Mouse (Mus musculus) midbrain, embryonic 10.5 days (tissue): ENCODE measurements around the gene Lyst. TPM values are rescaled to one million over a fixed set of nuclear protein-coding genes. Genes with fewer than 3 reads are reported as not detected.

Experiments used
- DNase-seq: peaks from one replicate; pipeline ENCODE4 v3.0.0-alpha.2; 2017; ENCODE audit warnings: low spot score
- H3K27ac ChIP-seq: fragments of 300-500 bp; sonication (generic); replicated peaks from 2 replicates; pipeline ENCODE4 v1.5.1; 2016; ENCODE audit warnings: mild to moderate bottlenecking
- H3K27me3 ChIP-seq: fragments of 300-500 bp; sonication (generic); 2 replicates; pipeline ENCODE4 v1.6.1; 2016; ENCODE audit warnings: low read depth, mild to moderate bottlenecking; ENCODE audit not compliant: poor library complexity, severe bottlenecking
- H3K36me3 ChIP-seq: fragments of 300-500 bp; sonication (generic); 2 replicates; pipeline ENCODE4 v1.6.1; 2016; ENCODE audit warnings: mild to moderate bottlenecking, moderate library complexity
- H3K4me1 ChIP-seq: fragments of 300-500 bp; sonication (generic); 2 replicates; pipeline ENCODE4 v1.6.1; 2016
- H3K4me3 ChIP-seq: fragments of 300-500 bp; sonication (generic); 2 replicates; pipeline ENCODE4 v1.5.1; 2016; ENCODE audit warnings: mild to moderate bottlenecking, moderate library complexity
- H3K9me3 ChIP-seq: fragments of 300-500 bp; sonication (generic); replicated peaks from 2 replicates; pipeline ENCODE4 v1.6.1; 2016; ENCODE audit warnings: mild to moderate bottlenecking
- WGBS: fragments of 180-500 bp; shearing (Covaris S2); methylation state at CpG from one replicate; pipeline ENCODE4 v1.1.7; 2016; 5-methylcytosine and 5-hydroxymethylcytosine counted together
- polyA plus RNA-seq: library from polyadenylated mRNA; unstranded; fragments of >200 nt; fragmentation: Nextera tagmentation; extraction: Ambion mirVana; gene quantifications from 2 replicates; pipeline ENCODE4 v1.2.1, GENCODE M21; 2016

The Lyst gene
- polyA plus RNA-seq, 1 experiment from 2014 or later: 1.9 TPM

DNA sequence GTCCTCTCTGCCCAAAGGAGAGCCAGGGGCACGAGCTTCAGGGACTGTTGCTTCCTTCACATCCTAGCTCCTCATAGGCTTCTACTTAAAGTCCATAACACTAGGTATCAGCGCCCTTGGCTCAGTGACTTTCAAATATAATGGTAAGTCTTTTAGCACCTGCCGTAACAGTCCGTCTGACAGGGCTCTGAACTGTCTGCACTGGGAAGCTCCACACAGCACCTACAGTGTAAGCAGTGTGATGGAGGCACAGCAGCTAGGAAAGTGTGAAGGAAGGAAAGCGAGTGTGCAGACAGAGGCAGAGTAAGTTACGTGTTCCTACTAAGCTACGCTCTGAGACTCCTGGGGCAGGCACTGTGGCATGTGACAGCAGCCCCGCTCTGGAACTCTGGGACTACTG is 187.5 kb downstream of the Lyst start:
- Histone ChIP-seq H3K9me3 (no peaks in the 10 kb centered on the region), H3K4me1 (no peaks in the 10 kb centered on the region), H3K36me3 (peaks cover 8% of the 10 kb centered on the region; the same call in 1 of the 2 replicates), H3K4me3 (no peak overlapping the region), H3K27me3 (peaks cover 15% of the 10 kb centered on the region), H3K27ac (no peak overlapping the region)
- peak; percentile 6 for DNase-seq
- WGBS: 89% methylated on average over 8 of the region's 8 CpGs

DNA sequence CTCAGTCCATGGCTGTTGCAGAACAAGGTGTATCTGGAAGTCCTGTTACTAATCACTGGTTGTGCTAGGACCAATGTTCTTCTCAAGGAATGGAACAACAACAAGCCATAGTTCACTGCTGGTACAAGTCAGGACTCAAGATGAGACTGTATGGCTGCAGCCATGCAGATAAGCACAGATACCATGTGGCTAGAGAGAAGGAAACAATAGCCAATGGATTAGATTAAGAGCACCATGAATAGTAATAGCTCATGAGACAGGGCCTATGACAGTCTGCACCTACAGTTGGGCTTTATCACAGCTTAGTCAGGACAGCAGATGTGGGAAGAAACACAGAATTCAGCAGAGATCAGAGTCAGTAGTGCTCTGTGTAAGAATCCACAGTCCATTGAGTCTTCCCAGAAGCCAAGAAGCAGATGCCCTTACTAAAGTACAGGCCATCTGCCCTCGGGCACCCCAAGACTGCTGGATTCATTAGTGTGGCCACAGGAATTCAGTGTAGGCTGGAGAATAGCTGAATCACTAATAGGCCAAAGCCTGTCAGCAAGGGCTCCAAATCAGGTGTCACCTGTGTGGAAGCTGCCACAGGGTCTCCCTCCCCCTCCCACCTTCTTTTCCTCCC is 188.8 kb downstream of the Lyst start:
- H3K36me3 ChIP-seq: peaks cover 8% of the 10 kb centered on the region; the same call in 1 of the 2 replicates
- DNase-seq: peak; percentile 5
- H3K27me3 ChIP-seq: peaks cover 28% of the 10 kb centered on the region
- no peak overlapping the region for H3K4me3 ChIP-seq
- H3K9me3 ChIP-seq: no peaks in the 10 kb centered on the region
- peaks cover 5% of the 10 kb centered on the region for H3K4me1 ChIP-seq
- H3K27ac ChIP-seq: no peak overlapping the region
- WGBS: 89% methylated on average over 1 of the region's 1 CpGs

DNA sequence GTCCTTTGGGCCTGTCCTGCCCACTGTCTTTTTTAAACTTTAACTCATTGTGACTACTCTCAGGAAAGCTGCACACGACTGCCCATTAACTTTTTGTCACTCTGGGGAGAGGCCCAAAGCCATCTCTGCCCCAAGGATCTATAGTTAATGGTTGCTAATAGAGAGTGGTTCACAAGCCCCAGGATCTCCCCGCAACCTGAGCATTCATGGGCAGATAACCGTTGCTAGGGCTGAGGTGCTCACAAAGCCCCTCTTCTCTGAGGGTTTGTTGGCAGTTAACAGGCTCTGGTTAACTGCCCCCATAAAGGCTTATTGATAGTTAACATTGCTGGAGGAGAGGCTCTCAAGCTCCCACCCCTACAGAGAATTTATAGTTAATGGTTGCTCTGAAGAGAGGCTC is 190.1 kb downstream of the Lyst start:
- Histone ChIP-seq H3K27ac (no peak overlapping the region), H3K36me3 (peaks cover 8% of the 10 kb centered on the region; the same call in 1 of the 2 replicates), H3K27me3 (peaks cover 41% of the 10 kb centered on the region), H3K4me3 (no peak overlapping the region), H3K4me1 (peaks cover 18% of the 10 kb centered on the region), H3K9me3 (no peaks in the 10 kb centered on the region)
- WGBS: 77% methylated on average over 3 of the region's 3 CpGs
- DNase-seq: no peak

DNA sequence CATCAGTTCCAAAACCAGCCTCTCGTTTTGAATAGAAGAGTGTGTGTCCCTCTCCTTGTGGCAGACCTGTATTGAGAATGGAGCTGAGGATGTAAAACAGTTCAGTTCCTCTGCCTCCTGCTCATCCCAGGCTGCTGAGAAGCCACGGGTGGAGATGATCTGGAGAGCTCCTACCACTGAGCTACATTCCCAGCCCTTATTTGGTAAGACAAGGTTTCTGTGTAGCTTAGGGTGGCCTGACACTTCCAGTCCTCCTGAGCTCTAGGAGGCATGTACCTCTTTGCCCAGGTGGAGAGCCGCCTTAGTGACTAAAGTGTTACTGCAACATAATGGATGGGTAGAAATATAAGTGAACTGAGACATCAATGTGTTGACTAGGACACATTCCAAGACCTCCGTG is 190.8 kb downstream of the Lyst start:
- 82% methylated on average over 4 of the region's 4 CpGs for WGBS
- Histone ChIP-seq H3K4me1 (peaks cover 22% of the 10 kb centered on the region), H3K4me3 (no peak overlapping the region), H3K27ac (no peak overlapping the region), H3K27me3 (peaks cover 48% of the 10 kb centered on the region), H3K36me3 (peaks cover 8% of the 10 kb centered on the region; the same call in 1 of the 2 replicates), H3K9me3 (no peaks in the 10 kb centered on the region)
- no peak for DNase-seq

DNA sequence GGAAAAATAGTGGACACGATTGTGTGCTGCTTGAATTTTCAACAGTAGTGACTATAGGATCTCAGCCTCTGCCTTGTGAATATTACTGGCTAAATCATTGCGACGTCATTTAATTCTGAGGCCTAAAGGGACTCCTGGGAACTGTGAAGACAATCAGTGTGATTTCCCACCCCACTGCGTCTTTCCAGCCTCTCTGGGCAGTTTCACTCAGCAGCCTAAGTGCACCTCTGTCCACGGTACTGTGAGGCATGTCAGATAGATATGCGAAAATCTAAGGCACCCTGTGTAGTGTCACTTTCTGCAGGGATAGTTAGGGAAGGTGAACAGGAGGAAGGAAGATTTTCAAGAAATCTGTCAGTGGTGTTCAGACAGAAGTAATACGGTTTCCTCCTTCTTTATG is 193.1 kb downstream of the Lyst start:
- 55% methylated on average over 7 of the region's 7 CpGs for WGBS
- Histone ChIP-seq H3K36me3 (no peaks in the 10 kb centered on the region), H3K4me3 (peak overlapping the region; percentile 70; the same call in 1 of the 2 replicates), H3K27me3 (peaks cover 60% of the 10 kb centered on the region), H3K27ac (no peak overlapping the region), H3K9me3 (no peaks in the 10 kb centered on the region), H3K4me1 (peaks cover 22% of the 10 kb centered on the region)
- no peak for DNase-seq

DNA sequence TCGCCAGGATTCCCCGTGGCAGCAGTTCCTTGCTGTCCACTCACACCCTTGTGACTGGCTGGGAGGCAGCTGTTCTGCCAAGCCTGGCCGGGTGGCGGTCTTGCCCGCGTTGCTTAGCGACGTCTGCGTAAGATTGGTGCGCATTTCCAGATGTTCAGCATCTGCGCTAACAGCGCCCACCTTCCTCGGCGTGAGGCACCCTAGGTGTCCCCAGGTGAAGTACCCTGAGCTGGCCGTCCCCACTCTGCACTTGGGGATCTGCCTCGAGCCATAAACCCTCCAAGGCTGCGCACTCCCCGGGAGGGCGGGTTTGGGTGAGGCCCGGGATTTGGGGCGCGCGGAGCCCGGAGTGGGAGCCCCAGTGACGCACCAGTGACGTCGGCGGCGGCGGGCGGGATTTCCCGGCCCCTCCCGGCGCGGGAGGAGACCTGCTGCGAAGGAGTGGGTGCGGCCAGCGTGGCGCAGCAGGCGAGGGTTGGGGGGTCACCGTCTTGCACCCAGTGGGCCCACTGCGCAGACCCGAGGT is 193.8 kb downstream of the Lyst start, which contains the start of gene Gng4:
Gene Gng4 (plus strand): TSS at position 166 of the 526 bp plus-strand sequence.
- peak; percentile 44 for DNase-seq
- H3K4me3 ChIP-seq: peak within 1 kb of the TSS; percentile 70
- peaks cover 60% of the 10 kb centered on the region for H3K27me3 ChIP-seq
- H3K36me3 ChIP-seq: no peaks in the 10 kb centered on the region
- WGBS: under 1% methylated on average over 43 of the region's 43 CpGs
- peak within 1 kb of the TSS; percentile 58 for H3K27ac ChIP-seq
- H3K9me3 ChIP-seq: no peaks in the 10 kb centered on the region
- H3K4me1 ChIP-seq: peaks cover 22% of the 10 kb centered on the region

DNA sequence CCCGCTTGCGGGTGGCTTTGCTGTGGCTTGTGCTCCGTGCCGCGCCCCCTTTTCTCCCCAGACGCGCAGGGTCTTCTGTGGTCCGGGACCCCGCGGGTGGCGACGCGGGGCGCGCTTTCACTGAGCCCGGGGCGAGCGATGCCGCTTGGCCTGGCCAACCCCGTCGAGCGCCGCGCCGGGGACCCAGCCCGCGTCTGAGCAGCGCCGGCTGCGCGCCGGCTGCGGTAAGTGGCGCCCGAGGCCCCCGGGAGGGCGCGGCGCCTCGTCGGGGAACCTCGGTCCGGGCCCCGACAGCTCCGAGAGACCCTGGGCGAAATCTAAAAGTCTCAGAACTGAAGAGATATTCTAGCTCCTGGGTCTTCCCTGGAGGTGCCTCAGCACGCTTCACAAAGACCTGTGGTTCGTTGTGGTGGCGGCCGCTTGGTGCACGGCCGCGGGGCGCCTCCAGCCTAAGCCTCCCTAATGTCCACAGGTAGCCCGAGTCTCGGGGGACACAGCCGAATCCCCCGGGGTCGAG is 194.3 kb downstream of the Lyst start:
- DNase-seq: peak; percentile 37
- peaks cover 60% of the 10 kb centered on the region for H3K27me3 ChIP-seq
- peaks cover 22% of the 10 kb centered on the region for H3K4me1 ChIP-seq
- peak overlapping the region; percentile 70 for H3K4me3 ChIP-seq
- peak overlapping the region; percentile 58 for H3K27ac ChIP-seq
- WGBS: under 1% methylated on average over 59 of the region's 59 CpGs
- H3K36me3 ChIP-seq: no peaks in the 10 kb centered on the region
- H3K9me3 ChIP-seq: no peaks in the 10 kb centered on the region

DNA sequence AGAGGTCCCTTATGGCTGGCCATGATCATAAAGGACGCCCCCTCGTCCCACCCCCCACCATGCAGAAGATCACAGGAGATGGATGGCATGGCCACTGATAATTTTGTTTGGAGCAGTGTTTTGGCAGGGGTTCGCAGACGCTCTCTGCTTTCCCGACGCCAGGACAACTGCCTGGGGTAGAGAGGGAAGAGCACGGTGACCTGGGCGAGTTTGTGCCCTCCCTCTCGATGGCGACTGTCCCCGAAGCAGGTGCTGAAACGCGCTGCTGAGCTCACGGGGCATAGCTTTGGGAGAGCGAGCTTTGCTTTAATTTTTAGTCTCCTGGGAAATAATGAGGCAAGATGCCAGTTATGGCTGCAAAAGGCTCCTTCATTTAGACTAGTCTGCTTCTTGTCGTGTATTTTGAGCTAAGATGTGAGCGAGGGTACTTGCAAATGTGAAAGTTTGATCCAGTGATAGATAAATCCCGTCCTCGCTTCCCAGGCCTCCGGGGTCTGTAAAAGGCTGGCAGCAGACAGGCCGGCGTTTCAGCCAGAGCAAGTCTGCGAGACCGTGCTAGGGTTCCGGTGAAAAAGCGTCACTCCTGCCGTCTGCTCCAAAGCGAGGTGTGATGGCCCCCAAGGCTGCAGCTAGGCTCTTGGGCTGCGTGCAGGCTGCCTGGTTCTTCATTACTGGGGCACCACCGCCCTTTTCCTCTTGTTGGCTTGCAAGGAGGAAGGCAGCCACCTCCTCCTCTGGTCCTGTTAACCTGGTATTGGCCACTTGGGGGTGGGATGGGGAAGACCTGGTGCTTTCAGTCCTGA is 195.0 kb downstream of the Lyst start:
- peak; percentile 41 for DNase-seq
- Histone ChIP-seq H3K4me3 (peak overlapping the region; percentile 70), H3K36me3 (no peaks in the 10 kb centered on the region), H3K4me1 (peaks cover 22% of the 10 kb centered on the region), H3K27me3 (peaks cover 60% of the 10 kb centered on the region), H3K9me3 (no peaks in the 10 kb centered on the region), H3K27ac (no peak overlapping the region)
- WGBS: 1% methylated on average over 30 of the region's 30 CpGs

DNA sequence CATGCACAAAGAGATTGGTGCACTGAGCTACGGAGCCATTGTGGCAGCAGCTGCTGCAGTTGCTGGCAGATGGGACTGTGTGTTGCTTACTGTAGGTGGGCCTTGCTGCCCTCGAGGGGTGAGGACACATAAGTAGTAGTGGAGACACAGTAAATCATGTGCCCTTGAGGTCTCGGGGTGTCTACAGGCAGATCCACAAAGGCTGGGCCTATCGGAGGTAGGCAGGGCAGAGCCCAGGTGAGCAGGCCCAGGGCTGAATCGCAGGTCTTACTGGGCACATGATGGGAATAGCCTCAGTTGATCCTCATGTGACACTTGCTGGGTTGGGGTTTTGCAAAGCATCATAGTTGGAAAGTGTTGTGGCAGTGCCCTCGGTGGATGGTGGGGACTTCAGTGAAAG is 196.8 kb downstream of the Lyst start:
- Histone ChIP-seq H3K9me3 (no peaks in the 10 kb centered on the region), H3K27me3 (peaks cover 52% of the 10 kb centered on the region), H3K4me3 (no peak overlapping the region), H3K4me1 (peaks cover 22% of the 10 kb centered on the region), H3K36me3 (no peaks in the 10 kb centered on the region), H3K27ac (no peak overlapping the region)
- 90% methylated on average over 6 of the region's 6 CpGs for WGBS
- DNase-seq: no peak

DNA sequence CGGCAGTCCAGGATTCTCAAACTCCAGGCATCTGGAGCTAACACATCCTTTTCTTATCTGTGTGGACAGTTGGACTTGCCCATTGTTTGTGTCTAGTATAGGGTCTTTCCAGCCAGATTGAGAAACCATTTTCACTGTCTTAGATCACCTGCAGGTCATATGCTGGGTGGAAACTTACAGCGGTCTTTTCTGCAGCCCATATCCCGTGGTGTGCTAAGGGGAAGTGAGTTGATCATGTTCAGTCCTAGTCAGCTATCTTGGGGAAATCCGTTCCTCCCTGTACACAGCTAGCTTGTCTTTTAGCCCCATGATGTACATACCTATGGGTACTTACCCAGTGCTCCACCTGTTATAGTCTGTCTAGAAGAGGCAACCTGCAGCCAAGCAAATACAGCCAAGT is 197.9 kb downstream of the Lyst start:
- no peaks in the 10 kb centered on the region for H3K36me3 ChIP-seq
- DNase-seq: no peak
- no peaks in the 10 kb centered on the region for H3K9me3 ChIP-seq
- H3K4me1 ChIP-seq: peaks cover 22% of the 10 kb centered on the region
- H3K4me3 ChIP-seq: no peak overlapping the region
- H3K27me3 ChIP-seq: peaks cover 41% of the 10 kb centered on the region
- H3K27ac ChIP-seq: no peak overlapping the region
- WGBS: 94% methylated on average over 4 of the region's 4 CpGs

DNA sequence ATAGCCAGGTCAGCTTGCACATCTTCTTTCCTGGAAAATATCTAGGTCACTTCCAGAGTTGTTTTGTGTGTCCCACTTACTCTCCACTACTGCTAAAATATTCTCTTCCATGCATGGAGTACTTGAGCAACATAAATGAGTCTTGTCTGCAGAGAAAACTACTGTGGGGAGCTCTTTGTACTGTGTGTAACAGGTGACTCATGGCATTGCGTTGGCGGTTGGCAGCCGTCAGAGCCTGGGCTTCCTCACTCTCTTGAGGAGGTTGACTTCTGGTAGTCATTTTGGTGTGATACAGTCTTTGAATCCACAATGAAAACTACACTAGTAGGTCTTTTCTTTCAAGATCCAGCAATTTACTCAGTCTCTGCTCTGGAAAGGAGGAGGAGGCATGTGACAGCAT is 201.8 kb downstream of the Lyst start:
- no peak for DNase-seq
- no peaks in the 10 kb centered on the region for H3K9me3 ChIP-seq
- no peaks in the 10 kb centered on the region for H3K4me1 ChIP-seq
- no peak overlapping the region for H3K27ac ChIP-seq
- peaks cover 2% of the 10 kb centered on the region; the same call in 1 of the 2 replicates for H3K27me3 ChIP-seq
- WGBS: 88% methylated on average over 3 of the region's 3 CpGs
- H3K4me3 ChIP-seq: no peak overlapping the region
- no peaks in the 10 kb centered on the region for H3K36me3 ChIP-seq

DNA sequence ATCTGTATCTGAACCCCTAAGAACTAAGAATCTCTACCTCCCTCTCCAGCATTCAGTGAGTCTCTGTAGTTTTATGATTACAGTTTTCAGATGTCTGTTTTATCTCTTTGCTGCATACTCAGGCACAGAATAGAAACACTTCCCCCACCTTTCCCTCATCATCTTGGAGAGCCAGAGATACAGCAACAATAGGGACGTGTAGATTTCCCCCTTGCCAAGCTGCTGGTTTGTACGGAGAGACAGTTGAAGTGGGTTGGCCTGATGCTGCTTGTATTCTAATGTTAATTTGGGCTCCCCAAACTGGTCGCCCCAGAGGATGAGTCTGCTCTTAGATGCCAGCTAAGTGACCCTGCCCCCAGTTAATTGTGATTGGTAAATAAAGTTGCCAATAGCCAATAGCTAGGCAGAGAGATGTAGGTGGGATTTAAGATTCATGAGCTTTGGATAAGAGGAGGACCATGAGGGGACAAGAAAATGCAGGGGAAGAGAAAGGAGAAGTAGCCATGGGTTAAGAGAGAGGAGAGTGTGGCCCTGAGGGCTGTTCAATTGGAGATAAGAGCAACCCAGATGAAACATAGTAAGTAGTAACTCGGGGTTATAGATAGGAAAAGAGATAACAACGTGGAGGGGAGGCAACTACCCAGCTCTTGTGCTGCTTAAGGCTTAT is 205.1 kb downstream of the Lyst start:
- Histone ChIP-seq H3K36me3 (no peaks in the 10 kb centered on the region), H3K27ac (no peak overlapping the region)

More for the DNA sequence above, 205.1 kb downstream of the Lyst start:
- Histone ChIP-seq H3K4me1 (no peaks in the 10 kb centered on the region), H3K27me3 (no peaks in the 10 kb centered on the region), H3K4me3 (no peak overlapping the region), H3K9me3 (no peaks in the 10 kb centered on the region)
- no peak for DNase-seq
- WGBS: 30% methylated on average over 5 of the region's 5 CpGs
